Mouse (Mus musculus): Measurements from ENCODE around the gene Ldb3. TPM values are rescaled to one million over a fixed set of nuclear protein-coding genes. Genes with fewer than 3 reads are reported as not detected.
A peak's percentile ranks its signal among the peaks of the same experiment; 100 is the strongest.

Ldb3 gene
- polyA plus RNA-seq, 1 experiment from 2014 or later = 12.7 TPM

DNA sequence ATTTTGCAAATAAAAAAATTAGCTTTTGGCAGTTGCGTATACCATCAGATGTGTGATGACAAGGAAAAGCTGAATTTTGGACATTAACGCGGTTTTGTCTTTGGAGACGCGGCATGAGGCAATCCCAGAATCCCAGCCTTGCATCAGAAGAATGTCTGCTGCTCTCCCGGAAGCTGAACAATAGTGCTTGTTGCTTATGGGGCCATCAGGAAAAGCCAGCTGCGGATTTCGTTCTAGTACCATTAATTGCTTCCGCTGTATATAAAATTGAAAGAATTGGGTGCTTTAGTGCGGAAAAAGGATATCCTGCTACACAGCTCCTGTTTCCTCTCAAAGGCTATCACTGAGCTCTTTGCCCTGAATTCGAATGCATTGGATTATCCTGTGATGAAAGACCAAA, 76.6 kb downstream of the Ldb3 start:
- peaks cover 4% of the 10 kb centered on the region; the same call in 1 of the 2 replicates for H3K27me3 ChIP-seq (ENCODE audit: control insufficient read depth, insufficient read depth, low read depth, low read length)
- no peaks in the 10 kb centered on the region for H3K36me3 ChIP-seq (ENCODE audit: control insufficient read depth, insufficient read depth, low read length)
- no peaks in the 10 kb centered on the region for H3K9me3 ChIP-seq (ENCODE audit: control insufficient read depth, low read length)
- ATAC-seq (ENCODE audit: low read depth) = peak; percentile 44
- no peak overlapping the region for H3K4me3 ChIP-seq (ENCODE audit: low read length)
- H3K4me2 ChIP-seq (ENCODE audit: low read depth, low read length) = peak overlapping the region; percentile 39
- peak overlapping the region; percentile 71 for H3K27ac ChIP-seq (ENCODE audit: low read length)
- 35% methylated on average over 11 of the region's 11 CpGs for WGBS
- no peak overlapping the region for H3K9ac ChIP-seq (ENCODE audit: low read length)
- peaks cover 10% of the 10 kb centered on the region for H3K4me1 ChIP-seq (replicated peaks; ENCODE audit: control insufficient read depth, insufficient read depth, low read length)

GRCm38 (mm10) chr14:34508842-34509439, 79.5 kb downstream of the Ldb3 start:
- H3K4me1 ChIP-seq (replicated peaks; ENCODE audit: control insufficient read depth, insufficient read depth, low read length) = peaks cover 12% of the 10 kb centered on the region
- H3K9ac ChIP-seq (ENCODE audit: low read length) = no peak overlapping the region
- ATAC-seq (ENCODE audit: low read depth) = peak; percentile 73
- peaks cover 6% of the 10 kb centered on the region; the same call in 1 of the 2 replicates for H3K27me3 ChIP-seq (ENCODE audit: control insufficient read depth, insufficient read depth, low read depth, low read length)
- WGBS = 13% methylated on average over 7 of the region's 7 CpGs
- H3K9me3 ChIP-seq (ENCODE audit: control insufficient read depth, low read length) = no peaks in the 10 kb centered on the region
- no peak overlapping the region for H3K4me3 ChIP-seq (ENCODE audit: low read length)
- no peaks in the 10 kb centered on the region for H3K36me3 ChIP-seq (ENCODE audit: control insufficient read depth, insufficient read depth, low read length)
- H3K27ac ChIP-seq (ENCODE audit: low read length) = peak overlapping the region; percentile 17
- peak overlapping the region; percentile 27; the same call in 1 of the 2 replicates for H3K4me2 ChIP-seq (ENCODE audit: low read depth, low read length)

DNA sequence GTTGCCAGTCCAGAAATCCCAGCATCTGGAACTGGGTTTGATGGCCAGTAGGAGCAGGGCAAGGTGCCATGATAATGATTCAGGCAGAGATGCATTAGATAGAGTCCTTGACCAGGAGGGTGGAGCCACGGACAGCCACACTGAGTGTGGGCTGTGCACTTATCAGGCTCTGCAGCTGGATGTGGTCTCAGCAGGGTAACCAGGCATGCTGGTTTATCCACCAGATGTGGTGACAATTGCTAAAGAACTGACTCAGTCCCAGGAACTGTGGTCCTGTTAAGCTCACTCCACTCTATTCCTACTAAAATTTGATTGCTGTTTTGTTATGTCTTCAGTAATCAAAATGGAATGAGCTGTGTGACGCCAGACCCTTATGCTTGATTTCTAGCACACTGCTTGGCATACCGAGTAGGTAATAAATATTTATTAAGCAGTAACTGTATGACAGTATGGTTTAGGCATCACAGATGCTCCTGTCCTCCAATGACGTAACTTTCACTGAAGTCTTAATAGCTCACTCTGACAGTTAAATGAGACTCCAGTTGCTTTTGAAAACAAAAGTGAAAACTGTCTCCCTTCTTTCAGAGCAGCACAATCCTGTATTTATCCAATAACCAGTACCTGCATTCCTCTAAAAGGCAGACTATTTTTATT, 80.2 kb downstream of the Ldb3 start:
- Histone ChIP-seq H3K27me3 (ENCODE audit: control insufficient read depth, insufficient read depth, low read depth, low read length) (peaks cover 6% of the 10 kb centered on the region; the same call in 1 of the 2 replicates), H3K4me2 (ENCODE audit: low read depth, low read length) (0 out of 2 replicates have a peak overlapping the region, but pooled peaks have one; percentile 27), H3K36me3 (ENCODE audit: control insufficient read depth, insufficient read depth, low read length) (no peaks in the 10 kb centered on the region), H3K4me3 (ENCODE audit: low read length) (no peak overlapping the region), H3K9me3 (ENCODE audit: control insufficient read depth, low read length) (no peaks in the 10 kb centered on the region), H3K9ac (ENCODE audit: low read length) (no peak overlapping the region), H3K27ac (ENCODE audit: low read length) (peak overlapping the region; percentile 17), H3K4me1 (replicated peaks; ENCODE audit: control insufficient read depth, insufficient read depth, low read length) (peaks cover 15% of the 10 kb centered on the region)
- 31% methylated on average over 4 of the region's 4 CpGs for WGBS
- ATAC-seq (ENCODE audit: low read depth) = no peak

DNA sequence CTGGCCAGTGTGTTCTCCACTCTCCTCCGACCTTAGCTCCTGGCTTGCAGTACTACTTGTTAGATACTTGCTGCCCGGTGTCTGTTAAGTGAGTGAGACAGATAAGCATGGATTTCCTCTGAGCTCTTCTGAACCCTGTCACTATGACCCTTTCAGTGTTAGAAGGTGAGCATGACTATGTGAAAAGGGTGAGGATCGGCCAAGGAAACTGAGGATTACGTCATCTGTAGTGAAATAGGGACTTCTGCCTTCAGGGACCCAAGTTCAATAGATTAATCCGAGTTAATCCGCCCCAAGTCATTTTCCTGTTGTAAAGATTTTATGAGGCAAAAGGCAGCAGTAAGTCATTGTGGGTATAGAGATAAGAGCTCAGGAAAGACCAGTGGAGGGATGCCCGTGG, 83.2 kb downstream of the Ldb3 start:
- H3K9me3 ChIP-seq (ENCODE audit: control insufficient read depth, low read length) = no peaks in the 10 kb centered on the region
- H3K4me1 ChIP-seq (replicated peaks; ENCODE audit: control insufficient read depth, insufficient read depth, low read length) = peaks cover 20% of the 10 kb centered on the region
- no peaks in the 10 kb centered on the region for H3K36me3 ChIP-seq (ENCODE audit: control insufficient read depth, insufficient read depth, low read length)
- no peak overlapping the region for H3K4me2 ChIP-seq (ENCODE audit: low read depth, low read length)
- H3K27me3 ChIP-seq (ENCODE audit: control insufficient read depth, insufficient read depth, low read depth, low read length) = peaks cover 2% of the 10 kb centered on the region; the same call in 1 of the 2 replicates
- H3K9ac ChIP-seq (ENCODE audit: low read length) = no peak overlapping the region
- WGBS = 66% methylated on average over 7 of the region's 7 CpGs
- no peak overlapping the region for H3K4me3 ChIP-seq (ENCODE audit: low read length)
- ATAC-seq (ENCODE audit: low read depth) = no peak
- no peak overlapping the region for H3K27ac ChIP-seq (ENCODE audit: low read length)

DNA sequence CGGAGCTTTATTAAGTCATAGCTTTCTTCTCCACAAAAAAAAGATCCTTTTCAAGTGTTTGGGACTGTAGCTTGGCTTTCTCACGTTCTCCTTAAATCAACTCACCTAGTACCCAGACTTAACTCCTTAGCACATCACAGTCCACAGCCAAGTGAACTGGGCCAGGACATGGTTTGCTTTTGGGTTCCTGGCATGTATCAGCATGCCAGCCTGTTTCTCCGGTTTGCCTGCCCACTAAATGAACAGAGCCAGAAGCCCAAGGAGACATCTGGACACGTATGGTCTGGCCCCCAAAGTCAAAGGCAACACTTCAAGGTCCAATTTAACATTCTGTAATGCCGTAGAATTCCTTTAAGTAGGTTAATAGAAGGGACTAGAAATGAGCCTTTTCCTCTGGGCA, 84.1 kb downstream of the Ldb3 start:
- 70% methylated on average over 5 of the region's 5 CpGs for WGBS
- no peaks in the 10 kb centered on the region for H3K9me3 ChIP-seq (ENCODE audit: control insufficient read depth, low read length)
- no peak for ATAC-seq (ENCODE audit: low read depth)
- H3K27me3 ChIP-seq (ENCODE audit: control insufficient read depth, insufficient read depth, low read depth, low read length) = peaks cover 2% of the 10 kb centered on the region; the same call in 1 of the 2 replicates
- peaks cover 29% of the 10 kb centered on the region for H3K4me1 ChIP-seq (replicated peaks; ENCODE audit: control insufficient read depth, insufficient read depth, low read length)
- no peaks in the 10 kb centered on the region for H3K36me3 ChIP-seq (ENCODE audit: control insufficient read depth, insufficient read depth, low read length)
- H3K27ac ChIP-seq (ENCODE audit: low read length) = no peak overlapping the region
- H3K9ac ChIP-seq (ENCODE audit: low read length) = no peak overlapping the region
- H3K4me2 ChIP-seq (ENCODE audit: low read depth, low read length) = no peak overlapping the region
- H3K4me3 ChIP-seq (ENCODE audit: low read length) = no peak overlapping the region

- 51% methylated on average over 6 of the region's 6 CpGs for WGBS
- no peak overlapping the region; the same call in 1 of the 2 replicates for H3K4me3 ChIP-seq (ENCODE audit: low read length)
- ATAC-seq (ENCODE audit: low read depth) = no peak
- peak overlapping the region; percentile 16; the same call in 1 of the 2 replicates for H3K9ac ChIP-seq (ENCODE audit: low read length)
- H3K4me1 ChIP-seq (replicated peaks; ENCODE audit: control insufficient read depth, insufficient read depth, low read length) = peaks cover 31% of the 10 kb centered on the region
- H3K4me2 ChIP-seq (ENCODE audit: low read depth, low read length) = peak overlapping the region; percentile 68
- no peaks in the 10 kb centered on the region for H3K9me3 ChIP-seq (ENCODE audit: control insufficient read depth, low read length)
- no peak overlapping the region for H3K27ac ChIP-seq (ENCODE audit: low read length)
- no peaks in the 10 kb centered on the region for H3K36me3 ChIP-seq (ENCODE audit: control insufficient read depth, insufficient read depth, low read length)
- peaks cover 2% of the 10 kb centered on the region; the same call in 1 of the 2 replicates for H3K27me3 ChIP-seq (ENCODE audit: control insufficient read depth, insufficient read depth, low read depth, low read length)
Measured at GRCm38 (mm10) chr14:34503759-34504158, 84.7 kb downstream of the Ldb3 start.

DNA sequence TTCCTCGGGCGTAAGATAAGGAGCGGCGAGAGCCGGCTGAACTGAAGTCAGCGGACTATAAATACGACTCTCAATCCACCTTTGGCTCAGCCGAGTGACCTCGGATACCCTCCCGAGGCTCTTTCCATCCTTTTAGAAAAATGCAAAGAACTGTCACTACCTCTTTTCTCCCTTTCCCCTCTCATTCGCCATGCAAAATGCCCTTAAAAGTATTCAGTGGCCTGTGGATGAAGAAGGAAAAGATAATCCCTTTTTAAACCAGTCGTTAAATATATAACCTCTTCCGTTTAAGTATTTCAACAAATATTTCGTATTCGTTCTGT, 85.2 kb downstream of the Ldb3 start, which contains the start of gene Bmpr1a:
Gene Bmpr1a, minus strand, starts transcription at position 17 of the 323 bp plus-strand sequence.
- WGBS = 5% methylated on average over 15 of the region's 15 CpGs
- ATAC-seq (ENCODE audit: low read depth) = no peak
- peaks cover 31% of the 10 kb centered on the region for H3K4me1 ChIP-seq (replicated peaks; ENCODE audit: control insufficient read depth, insufficient read depth, low read length)
- no peaks in the 10 kb centered on the region for H3K9me3 ChIP-seq (ENCODE audit: control insufficient read depth, low read length)
- peak within 1 kb of the TSS; percentile 96 for H3K27ac ChIP-seq (ENCODE audit: low read length)
- H3K4me2 ChIP-seq (ENCODE audit: low read depth, low read length) = peak within 1 kb of the TSS; percentile 68
- H3K27me3 ChIP-seq (ENCODE audit: control insufficient read depth, insufficient read depth, low read depth, low read length) = peaks cover 2% of the 10 kb centered on the region; the same call in 1 of the 2 replicates
- peak within 1 kb of the TSS; percentile 97 for H3K9ac ChIP-seq (ENCODE audit: low read length)
- no peaks in the 10 kb centered on the region for H3K36me3 ChIP-seq (ENCODE audit: control insufficient read depth, insufficient read depth, low read length)
- H3K4me3 ChIP-seq (ENCODE audit: low read length) = peak within 1 kb of the TSS; percentile 84

DNA sequence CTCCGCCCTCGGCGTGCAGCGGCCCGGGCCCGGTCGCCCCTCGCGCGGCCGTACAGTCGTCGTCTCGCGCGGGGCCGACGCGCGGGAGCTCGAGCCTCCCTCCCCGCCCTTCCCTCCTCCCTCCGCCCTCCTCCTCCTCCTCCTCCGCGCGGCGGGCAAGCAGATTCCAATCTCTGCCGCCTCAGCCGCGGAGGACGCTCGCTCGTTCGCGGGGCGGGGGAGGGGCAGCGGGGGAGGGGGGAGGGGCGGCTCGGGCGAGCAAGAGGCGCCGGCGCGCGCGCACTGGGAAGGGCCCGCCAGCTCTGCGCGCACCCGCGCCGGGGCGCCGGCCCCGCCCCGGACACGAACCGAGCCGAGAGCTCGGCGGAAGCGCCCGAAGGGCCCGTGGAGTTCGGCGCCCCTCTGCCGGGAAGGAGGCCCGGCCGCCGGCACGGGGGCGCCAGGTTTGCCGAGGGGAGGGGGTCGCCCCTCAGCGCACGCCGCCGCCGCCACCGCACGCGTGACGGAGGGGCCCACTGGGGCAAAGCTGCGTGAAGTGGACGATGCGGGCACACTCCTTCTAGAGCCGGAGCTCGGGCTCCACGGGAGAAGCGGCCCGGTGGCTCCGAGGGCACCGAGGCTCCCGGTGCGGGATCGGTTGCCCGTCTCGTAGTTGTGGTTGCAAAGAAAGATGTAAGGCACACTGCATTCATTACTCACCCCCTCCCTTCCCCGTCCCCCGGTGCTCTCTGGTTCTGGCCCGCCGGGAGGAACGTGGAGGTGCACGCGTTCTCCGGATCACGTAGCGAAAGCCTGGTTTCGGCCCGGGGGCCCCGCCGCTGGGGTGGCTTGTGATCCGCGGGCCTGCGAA, 85.8 kb downstream of the Ldb3 start:
- Histone ChIP-seq H3K36me3 (ENCODE audit: control insufficient read depth, insufficient read depth, low read length) (no peaks in the 10 kb centered on the region), H3K4me1 (replicated peaks; ENCODE audit: control insufficient read depth, insufficient read depth, low read length) (peaks cover 33% of the 10 kb centered on the region), H3K9ac (ENCODE audit: low read length) (peak overlapping the region; percentile 97), H3K4me2 (ENCODE audit: low read depth, low read length) (peak overlapping the region; percentile 68), H3K4me3 (ENCODE audit: low read length) (peak overlapping the region; percentile 84), H3K9me3 (ENCODE audit: control insufficient read depth, low read length) (no peaks in the 10 kb centered on the region), H3K27ac (ENCODE audit: low read length) (peak overlapping the region; percentile 96), H3K27me3 (ENCODE audit: control insufficient read depth, insufficient read depth, low read depth, low read length) (peaks cover 2% of the 10 kb centered on the region; the same call in 1 of the 2 replicates)
- under 1% methylated on average over 77 of the region's 115 CpGs for WGBS
- peak; percentile 90 for ATAC-seq (ENCODE audit: low read depth)
